10 mouse cellular contexts compared by ENCODE assay signal in genomic region chr7:127113614-127114259, GRCm38 (mm10). TPM values are rescaled to one million over a fixed set of nuclear protein-coding genes. Genes with fewer than 3 reads are reported as not detected.
A peak's percentile ranks its signal among the peaks of the same experiment; 100 is the strongest.
DNase-seq lines count a peak whose midpoint lies in the region; ATAC-seq and TF ChIP-seq lines count a peak whose summit lies in the region.
"Had no signal": no experiment of that assay in that cellular context is flagged by ENCODE, and none has a peak within 500 bp of the region (broad histone marks: within the 10 kb centered on the region; RNA-seq: fewer than 3 reads in every experiment).

No protein-coding gene starts in this region.

- TF ChIP-seq CTCF in hindbrain, postnatal 0 days (IDR thresholded peaks at IDR 0.05; ENCODE audit: low read depth) = no peak
- no peak for TF ChIP-seq CTCF in CH12.LX (conservative IDR thresholded peaks at IDR 0.05 in 1 of 2, IDR thresholded peaks at IDR 0.05 in 1 of 2; ENCODE audit: low read depth in 2 of 2, low read length in 2 of 2)

- in situ Hi-C loops in CH12.LX (cut with MboI; ENCODE audit: low pct_ligation_motif_present, low pct_unique_long_range_greater_than_20kb, low sequenced_read_pairs) = loop anchor here (10.0 kb wide), 1 partner anchor 469 kb away; the partner anchor contains the start of gene Sgf29

- 52% methylated on average over 12 of the region's 12 CpGs for WGBS in hindbrain, postnatal 0 days
- WGBS in hindbrain, embryonic 16.5 days = 49% methylated on average over 12 of the region's 12 CpGs
- WGBS in limb, embryonic 15.5 days = 47% methylated on average over 12 of the region's 12 CpGs

- H3K79me2 ChIP-seq in CH12.LX (replicated peaks; ENCODE audit: control insufficient read depth, extremely low read depth, insufficient read depth, poor library complexity, severe bottlenecking) = no peaks in the 10 kb centered on the region

- peak; percentile 61 for DNase-seq in hindbrain, postnatal 0 days (ENCODE audit: low spot score)
- peak; percentile 81 for DNase-seq in CH12.LX (ENCODE audit: extremely low read depth)
- DNase-seq in gastrocnemius, postnatal 10 days = no peak
- DNase-seq in cerebellum, postnatal 36 days = no peak
- no peak for DNase-seq in urinary bladder, adult 2 months (ENCODE audit: low spot score)
- DNase-seq: cerebellum, adult 11 months; layer of hippocampus, postnatal 36 days had no signal

- no peak overlapping the region for H3K4me2 ChIP-seq in hindbrain, postnatal 0 days (ENCODE audit: low read depth, low read length)
- no peak overlapping the region for H3K4me2 ChIP-seq in hindbrain, embryonic 16.5 days (ENCODE audit: low read length)
- H3K4me2 ChIP-seq in CH12.LX (ENCODE audit: insufficient read depth, low read depth, poor library complexity, severe bottlenecking) = peak overlapping the region; percentile 60
- H3K4me2 ChIP-seq in limb, embryonic 15.5 days = no peak overlapping the region

- ATAC-seq in hindbrain, postnatal 0 days = 0 out of 2 replicates have a peak, but pooled peaks have one; percentile 41
- no peak for ATAC-seq in hindbrain, embryonic 16.5 days
- peak; percentile 4 to 41; a peak in 1 of 4 replicates for ATAC-seq in hematopoietic stem cell, adult 5-6 weeks (replicated peaks in 1 of 2; ENCODE audit: insufficient read depth in 1 of 2, low FRiP score in 2 of 2, low TSS enrichment in 1 of 2, low read depth in 1 of 2, poor library complexity in 2 of 2, severe bottlenecking in 2 of 2)
- ATAC-seq in limb, embryonic 15.5 days (ENCODE audit: insufficient number of reproducible peaks, low FRiP score, low TSS enrichment, low read depth) = no peak

- no peaks in the 10 kb centered on the region for H3K27me3 ChIP-seq in hindbrain, postnatal 0 days (ENCODE audit: insufficient read depth, low read length)
- no peaks in the 10 kb centered on the region for H3K27me3 ChIP-seq in hindbrain, embryonic 16.5 days (replicated peaks; ENCODE audit: control insufficient read depth, insufficient read depth, low read length)
- H3K27me3 ChIP-seq in CH12.LX (replicated peaks) = no peaks in the 10 kb centered on the region
- H3K27me3 ChIP-seq in limb, embryonic 15.5 days = 0 out of 2 replicates have a peak, but pooled peaks cover under 1% of the 10 kb centered on the region

- peak; percentile 54 for TF ChIP-seq POLR2A in CH12.LX (IDR thresholded peaks at IDR 0.05; ENCODE audit: low read depth, low read length)

- no peaks in the 10 kb centered on the region for H3K4me1 ChIP-seq in hindbrain, postnatal 0 days (ENCODE audit: insufficient read depth, low read length)
- H3K4me1 ChIP-seq in hindbrain, embryonic 16.5 days (ENCODE audit: control insufficient read depth, insufficient read depth, low read depth, low read length) = no peaks in the 10 kb centered on the region
- peaks cover 41 to 82% of the 10 kb centered on the region in 2 experiments for H3K4me1 ChIP-seq in CH12.LX (ENCODE audit: control insufficient read depth in 1 of 2, insufficient read depth in 2 of 2)
- peaks cover 18% of the 10 kb centered on the region for H3K4me1 ChIP-seq in limb, embryonic 15.5 days

- H3K4me3 ChIP-seq in hindbrain, postnatal 0 days (ENCODE audit: low read length) = no peak overlapping the region
- no peak overlapping the region for H3K4me3 ChIP-seq in hindbrain, embryonic 16.5 days (ENCODE audit: low read length)
- peak overlapping the region in 1 of 3 experiments; percentile 11 for H3K4me3 ChIP-seq in CH12.LX (replicated peaks in 1 of 3; ENCODE audit: low read depth in 2 of 3, low read length in 2 of 3, poor library complexity in 1 of 3)
- H3K4me3 ChIP-seq in limb, embryonic 15.5 days = no peak overlapping the region

- no peak overlapping the region for H3K9ac ChIP-seq in hindbrain, postnatal 0 days (replicated peaks; ENCODE audit: low read length)
- no peak overlapping the region for H3K9ac ChIP-seq in hindbrain, embryonic 16.5 days (ENCODE audit: low read depth, low read length)
- 0 out of 2 replicates have a peak overlapping the region, but pooled peaks have one; percentile 0 for H3K9ac ChIP-seq in CH12.LX (ENCODE audit: insufficient read depth, low read depth)
- no peak overlapping the region for H3K9ac ChIP-seq in limb, embryonic 15.5 days

- no peaks in the 10 kb centered on the region for H3K36me3 ChIP-seq in hindbrain, postnatal 0 days (ENCODE audit: insufficient read depth, low read length)
- H3K36me3 ChIP-seq in hindbrain, embryonic 16.5 days (ENCODE audit: control insufficient read depth, insufficient read depth, low read length) = no peaks in the 10 kb centered on the region
- no peaks in the 10 kb centered on the region for H3K36me3 ChIP-seq in CH12.LX (replicated peaks in 1 of 2; ENCODE audit: control insufficient read depth in 1 of 2, insufficient read depth in 1 of 2, low read length in 1 of 2)
- H3K36me3 ChIP-seq in limb, embryonic 15.5 days = no peaks in the 10 kb centered on the region

- dilution Hi-C loops in CH12.LX (cut with MboI; ENCODE audit: extremely low pct_ligation_motif_present, extremely low pct_unique_long_range_greater_than_20kb, low sequenced_read_pairs) = no loop called here

- no peak overlapping the region for H3K27ac ChIP-seq in hindbrain, postnatal 0 days
- H3K27ac ChIP-seq in hindbrain, embryonic 16.5 days (ENCODE audit: low read depth, low read length) = no peak overlapping the region
- H3K27ac ChIP-seq in CH12.LX (ENCODE audit: insufficient read depth, low read depth) = peak overlapping the region; percentile 77
- H3K27ac ChIP-seq in limb, embryonic 15.5 days = peak overlapping the region; percentile 23; the same call in 1 of the 2 replicates

- TF ChIP-seq EP300 in CH12.LX (IDR thresholded peaks at IDR 0.05; ENCODE audit: low read length) = no peak

- no peaks in the 10 kb centered on the region for H3K9me3 ChIP-seq in hindbrain, postnatal 0 days (ENCODE audit: low read length)
- H3K9me3 ChIP-seq in hindbrain, embryonic 16.5 days (ENCODE audit: control insufficient read depth, low read length) = no peaks in the 10 kb centered on the region
- no peaks in the 10 kb centered on the region for H3K9me3 ChIP-seq in CH12.LX (replicated peaks; ENCODE audit: low read length)
- no peaks in the 10 kb centered on the region for H3K9me3 ChIP-seq in limb, embryonic 15.5 days

- TF ChIP-seq RAD21 in CH12.LX (IDR thresholded peaks at IDR 0.05; ENCODE audit: low read depth, low read length) = no peak

TF ChIP-seq in CH12.LX, 34 proteins besides CTCF, POLR2A, EP300 and RAD21 (continues in another document):
- TF ChIP-seq ZMIZ1 (IDR thresholded peaks at IDR 0.05; ENCODE audit: low read depth, low read length) (peak; percentile 34; the same call in 1 of the 2 replicates), MXI1 (IDR thresholded peaks at IDR 0.05; ENCODE audit: low read depth, low read length) (peak; percentile 56; the same call in 1 of the 2 replicates), NELFE (IDR thresholded peaks at IDR 0.05; ENCODE audit: low read depth, low read length) (peak; percentile 18; the same call in 1 of the 2 replicates)

RNA-seq across cellular contexts. Expression of gene Qprt, which starts 8.3 kb away (rescaled TPM):
- total RNA-seq in hindbrain, postnatal 0 days (2014; rRNA removed) = 1.0 and 2.0 TPM in 2 replicates
- 1.7 and 1.8 TPM in 2 replicates for polyA plus RNA-seq in hindbrain, postnatal 0 days (2015; fragmentation: Nextera tagmentation; extraction: Ambion mirVana)
- 1.1 TPM in 2 replicates for polyA plus RNA-seq in hindbrain, embryonic 16.5 days (2015; fragmentation: Nextera tagmentation; extraction: Ambion mirVana)
- total RNA-seq in CH12.LX (2012; rRNA removed) (0.21 and 0.30 TPM in 2 replicates), CH12.LX (2014; rRNA removed) (0.15 TPM in 1 of 2 replicates, not detected in the other)
- 0.14 TPM in 1 of 2 replicates, not detected in the other for polyA plus RNA-seq in CH12.LX (2012; ENCODE audit: insufficient read length, low read depth)
- total RNA-seq in hematopoietic stem cell, adult 5-6 weeks (2017) = 2.3 and 2.7 TPM in 2 replicates
- polyA plus RNA-seq in limb, embryonic 15.5 days (2015; fragmentation: Nextera tagmentation; extraction: Ambion mirVana) = 4.1 and 6.3 TPM in 2 replicates
- total RNA-seq in gastrocnemius, postnatal 10 days (2021) = 1 to 10 TPM; 1.9 to 2.3 TPM
- 0.80 and 0.81 TPM in 2 replicates for polyA plus RNA-seq in urinary bladder, adult 2 months (2012; rRNA removed)

RNA-seq across cellular contexts. Expression of gene AI467606, which starts 22.6 kb away (rescaled TPM):
- total RNA-seq in hindbrain, postnatal 0 days (2014; rRNA removed) = 0.68 and 2.3 TPM in 2 replicates
- polyA plus RNA-seq in hindbrain, postnatal 0 days (2015; fragmentation: Nextera tagmentation; extraction: Ambion mirVana) = 1.0 and 1.1 TPM in 2 replicates
- 2.2 and 2.4 TPM in 2 replicates for polyA plus RNA-seq in hindbrain, embryonic 16.5 days (2015; fragmentation: Nextera tagmentation; extraction: Ambion mirVana)
- total RNA-seq in CH12.LX (2012; rRNA removed) (15.7 and 19.0 TPM in 2 replicates), CH12.LX (2014; rRNA removed) (18.6 and 26.4 TPM in 2 replicates)
- 18.3 and 20.5 TPM in 2 replicates for polyA plus RNA-seq in CH12.LX (2012; ENCODE audit: insufficient read length, low read depth)
- total RNA-seq in hematopoietic stem cell, adult 5-6 weeks (2017) = 30.3 and 42.1 TPM in 2 replicates
- polyA plus RNA-seq in limb, embryonic 15.5 days (2015; fragmentation: Nextera tagmentation; extraction: Ambion mirVana) = 5.3 and 6.1 TPM in 2 replicates
- 1 to 10 TPM in 1 of 2 experiments, under 1 TPM in 1; 0.59 to 2.1 TPM for total RNA-seq in gastrocnemius, postnatal 10 days (2021)
- polyA plus RNA-seq in urinary bladder, adult 2 months (2012; rRNA removed) = 4.4 and 6.0 TPM in 2 replicates

RNA-seq across cellular contexts. Expression of gene Spn, which starts 23.9 kb away (rescaled TPM):
- total RNA-seq in hindbrain, postnatal 0 days (2014; rRNA removed) = 0.11 and 0.21 TPM in 2 replicates
- polyA plus RNA-seq in hindbrain, postnatal 0 days (2015; fragmentation: Nextera tagmentation; extraction: Ambion mirVana) = 0.05 and 0.09 TPM in 2 replicates
- 0.07 TPM in 1 of 2 replicates, not detected in the other for polyA plus RNA-seq in hindbrain, embryonic 16.5 days (2015; fragmentation: Nextera tagmentation; extraction: Ambion mirVana)
- total RNA-seq in CH12.LX (2012; rRNA removed) = 14.4 and 16.3 TPM in 2 replicates
- total RNA-seq in CH12.LX (2014; rRNA removed) = 2.4 and 2.6 TPM in 2 replicates
- 3.3 and 3.6 TPM in 2 replicates for polyA plus RNA-seq in CH12.LX (2012; ENCODE audit: insufficient read length, low read depth)
- 311 and 346 TPM in 2 replicates for total RNA-seq in hematopoietic stem cell, adult 5-6 weeks (2017)
- 0.81 and 0.84 TPM in 2 replicates for polyA plus RNA-seq in limb, embryonic 15.5 days (2015; fragmentation: Nextera tagmentation; extraction: Ambion mirVana)
- under 1 TPM; 0.16 to 0.86 TPM for total RNA-seq in gastrocnemius, postnatal 10 days (2021)
- polyA plus RNA-seq in urinary bladder, adult 2 months (2012; rRNA removed) = 1.2 and 1.9 TPM in 2 replicates

RNA-seq across cellular contexts. Expression of gene Zg16, which starts 26.6 kb away (rescaled TPM):
- total RNA-seq in hindbrain, postnatal 0 days (2014; rRNA removed) = not detected in 2 replicates
- polyA plus RNA-seq in hindbrain, postnatal 0 days (2015; fragmentation: Nextera tagmentation; extraction: Ambion mirVana) = not detected in 2 replicates
- polyA plus RNA-seq in hindbrain, embryonic 16.5 days (2015; fragmentation: Nextera tagmentation; extraction: Ambion mirVana) = not detected in 2 replicates
- not detected in 2 replicates for total RNA-seq in CH12.LX (2012; rRNA removed)
- not detected in 2 replicates for total RNA-seq in CH12.LX (2014; rRNA removed)
- polyA plus RNA-seq in CH12.LX (2012; ENCODE audit: insufficient read length, low read depth) = not detected in 2 replicates
- 3.8 and 5.7 TPM in 2 replicates for total RNA-seq in hematopoietic stem cell, adult 5-6 weeks (2017)
- polyA plus RNA-seq in limb, embryonic 15.5 days (2015; fragmentation: Nextera tagmentation; extraction: Ambion mirVana) = not detected in 2 replicates
- total RNA-seq in gastrocnemius, postnatal 10 days (2021) = not detected
- 0.15 and 0.34 TPM in 2 replicates for polyA plus RNA-seq in urinary bladder, adult 2 months (2012; rRNA removed)
- total RNA-seq: layer of hippocampus, postnatal 36 days had no signal

Comparison
In these comparisons a context has a peak if more than half of its experiments do, and no peak if none do; other contexts are left out.
1. ATAC-seq: peak in hindbrain, postnatal 0 days (single experiment) and hematopoietic stem cell, adult 5-6 weeks (2 of 2); none in hindbrain, embryonic 16.5 days (single experiment) and limb, embryonic 15.5 days (single experiment).
2. DNase-seq: peak in hindbrain, postnatal 0 days (single experiment) and CH12.LX (single experiment); none in gastrocnemius, postnatal 10 days (single experiment), cerebellum, postnatal 36 days (0 of 2) and urinary bladder, adult 2 months (single experiment).
3. H3K27ac ChIP-seq: peak in CH12.LX (single experiment) and limb, embryonic 15.5 days (single experiment); none in hindbrain, postnatal 0 days (single experiment) and hindbrain, embryonic 16.5 days (single experiment).